Mouse (Mus musculus): ENCODE measurements around the gene C6. TPM values are rescaled to one million over a fixed set of nuclear protein-coding genes. Genes with fewer than 3 reads are reported as not detected.

C6 gene
- polyA plus RNA-seq (2016; fragmentation: Nextera tagmentation; extraction: Ambion mirVana): not detected in 2 replicates

GRCm38 (mm10) chr15:4726830-4727310, at the start of gene C6:
C6 (plus strand) TSS chr15:4727175.
- H3K36me3 ChIP-seq: no peaks in the 10 kb centered on the region
- WGBS: 87% methylated on average over 9 of the region's 9 CpGs
- no peaks in the 10 kb centered on the region for H3K9me3 ChIP-seq
- H3K4me3 ChIP-seq: no peak within 1 kb of the TSS
- H3K4me2 ChIP-seq (replicated peaks): no peak within 1 kb of the TSS
- H3K27ac ChIP-seq: no peak within 1 kb of the TSS
- no peak for ATAC-seq (ENCODE audit: low FRiP score, low read depth)
- no peaks in the 10 kb centered on the region for H3K27me3 ChIP-seq (replicated peaks)
- H3K4me1 ChIP-seq: no peaks in the 10 kb centered on the region
- H3K9ac ChIP-seq: no peak within 1 kb of the TSS

- H3K4me3 ChIP-seq: no peak overlapping the region
- ATAC-seq (ENCODE audit: low FRiP score, low read depth): no peak
- H3K9ac ChIP-seq: no peak overlapping the region
- no peak overlapping the region for H3K27ac ChIP-seq
- H3K27me3 ChIP-seq (replicated peaks): no peaks in the 10 kb centered on the region
- H3K9me3 ChIP-seq: peaks cover 14% of the 10 kb centered on the region
- H3K4me2 ChIP-seq (replicated peaks): no peak overlapping the region
- H3K4me1 ChIP-seq: no peaks in the 10 kb centered on the region
- WGBS: 85% methylated on average over 4 of the region's 4 CpGs
- H3K36me3 ChIP-seq: no peaks in the 10 kb centered on the region
Measured at GRCm38 (mm10) chr15:4697604-4698003, 29.4 kb upstream of the C6 start.

GRCm38 (mm10) chr15:4734150-4734549, 7.2 kb downstream of the C6 start:
- WGBS: 92% methylated on average over 1 of the region's 1 CpGs
- no peak overlapping the region for H3K4me2 ChIP-seq (replicated peaks)
- no peaks in the 10 kb centered on the region for H3K4me1 ChIP-seq
- no peak overlapping the region for H3K4me3 ChIP-seq
- no peaks in the 10 kb centered on the region for H3K36me3 ChIP-seq
- H3K9ac ChIP-seq: no peak overlapping the region
- H3K9me3 ChIP-seq: no peaks in the 10 kb centered on the region
- no peak overlapping the region for H3K27ac ChIP-seq
- no peak for ATAC-seq (ENCODE audit: low FRiP score, low read depth)
- no peaks in the 10 kb centered on the region for H3K27me3 ChIP-seq (replicated peaks)

- WGBS: 82% methylated on average over 2 of the region's 2 CpGs
- H3K9ac ChIP-seq: no peak overlapping the region
- H3K4me1 ChIP-seq: no peaks in the 10 kb centered on the region
- H3K27ac ChIP-seq: no peak overlapping the region
- no peaks in the 10 kb centered on the region for H3K36me3 ChIP-seq
- H3K9me3 ChIP-seq: no peaks in the 10 kb centered on the region
- H3K4me3 ChIP-seq: no peak overlapping the region
- no peak for ATAC-seq (ENCODE audit: low FRiP score, low read depth)
- H3K27me3 ChIP-seq (replicated peaks): no peaks in the 10 kb centered on the region
- no peak overlapping the region for H3K4me2 ChIP-seq (replicated peaks)
Measured at GRCm38 (mm10) chr15:4734996-4735609, 8.1 kb downstream of the C6 start.

GRCm38 (mm10) chr15:4747656-4748055, 20.7 kb downstream of the C6 start:
- H3K36me3 ChIP-seq: no peaks in the 10 kb centered on the region
- H3K27ac ChIP-seq: no peak overlapping the region
- no peaks in the 10 kb centered on the region for H3K4me1 ChIP-seq
- no peaks in the 10 kb centered on the region for H3K9me3 ChIP-seq
- no peak for ATAC-seq (ENCODE audit: low FRiP score, low read depth)
- 91% methylated on average over 3 of the region's 3 CpGs for WGBS
- H3K27me3 ChIP-seq (replicated peaks): no peaks in the 10 kb centered on the region
- no peak overlapping the region for H3K4me3 ChIP-seq
- H3K9ac ChIP-seq: no peak overlapping the region
- H3K4me2 ChIP-seq (replicated peaks): no peak overlapping the region

- WGBS: 64% methylated on average over 3 of the region's 3 CpGs
- no peak for ATAC-seq (ENCODE audit: low FRiP score, low read depth)
- H3K4me3 ChIP-seq: no peak overlapping the region
Measured at GRCm38 (mm10) chr15:4790378-4790777, 63.4 kb downstream of the C6 start.

GRCm38 (mm10) chr15:4796861-4797260, 69.9 kb downstream of the C6 start:
- no peak overlapping the region for H3K4me3 ChIP-seq
- no peaks in the 10 kb centered on the region for H3K36me3 ChIP-seq
- no peak overlapping the region for H3K4me2 ChIP-seq (replicated peaks)
- WGBS: 78% methylated on average over 4 of the region's 4 CpGs
- no peak overlapping the region for H3K27ac ChIP-seq
- no peaks in the 10 kb centered on the region for H3K9me3 ChIP-seq
- no peaks in the 10 kb centered on the region for H3K27me3 ChIP-seq (replicated peaks)
- no peaks in the 10 kb centered on the region for H3K4me1 ChIP-seq
- no peak for ATAC-seq (ENCODE audit: low FRiP score, low read depth)
- no peak overlapping the region for H3K9ac ChIP-seq

More at GRCm38 (mm10) chr15:4790378-4790777, 63.4 kb downstream of the C6 start:
- Histone ChIP-seq H3K4me2 (replicated peaks) (no peak overlapping the region), H3K4me1 (no peaks in the 10 kb centered on the region), H3K27me3 (replicated peaks) (no peaks in the 10 kb centered on the region), H3K9me3 (no peaks in the 10 kb centered on the region), H3K9ac (no peak overlapping the region), H3K36me3 (no peaks in the 10 kb centered on the region), H3K27ac (no peak overlapping the region)

- Histone ChIP-seq H3K9ac (no peak overlapping the region), H3K27me3 (replicated peaks) (no peaks in the 10 kb centered on the region), H3K4me1 (no peaks in the 10 kb centered on the region), H3K36me3 (no peaks in the 10 kb centered on the region), H3K4me3 (no peak overlapping the region), H3K9me3 (no peaks in the 10 kb centered on the region), H3K27ac (no peak overlapping the region), H3K4me2 (replicated peaks) (no peak overlapping the region)
- 89% methylated on average over 2 of the region's 2 CpGs for WGBS
- no peak for ATAC-seq (ENCODE audit: low FRiP score, low read depth)
Measured at GRCm38 (mm10) chr15:4804256-4804655, 77.3 kb downstream of the C6 start.

GRCm38 (mm10) chr15:4808131-4808530, 81.2 kb downstream of the C6 start:
- ATAC-seq (ENCODE audit: low FRiP score, low read depth): no peak
- no peaks in the 10 kb centered on the region for H3K9me3 ChIP-seq
- H3K4me2 ChIP-seq (replicated peaks): no peak overlapping the region
- WGBS: 91% methylated on average over 5 of the region's 5 CpGs
- no peaks in the 10 kb centered on the region for H3K4me1 ChIP-seq
- no peak overlapping the region for H3K27ac ChIP-seq
- no peaks in the 10 kb centered on the region for H3K27me3 ChIP-seq (replicated peaks)
- H3K36me3 ChIP-seq: no peaks in the 10 kb centered on the region
- no peak overlapping the region for H3K4me3 ChIP-seq
- H3K9ac ChIP-seq: no peak overlapping the region

- no peak for ATAC-seq (ENCODE audit: low FRiP score, low read depth)
- no peaks in the 10 kb centered on the region for H3K36me3 ChIP-seq
- H3K9me3 ChIP-seq: no peaks in the 10 kb centered on the region
- H3K4me1 ChIP-seq: no peaks in the 10 kb centered on the region
- H3K9ac ChIP-seq: no peak overlapping the region
- no peak overlapping the region for H3K27ac ChIP-seq
- H3K27me3 ChIP-seq (replicated peaks): no peaks in the 10 kb centered on the region
- H3K4me3 ChIP-seq: no peak overlapping the region
- WGBS: 87% methylated on average over 5 of the region's 5 CpGs
- no peak overlapping the region for H3K4me2 ChIP-seq (replicated peaks)
Measured at GRCm38 (mm10) chr15:4814976-4815375, 88.0 kb downstream of the C6 start.

GRCm38 (mm10) chr15:4815711-4816110, 88.7 kb downstream of the C6 start:
- H3K4me2 ChIP-seq (replicated peaks): no peak overlapping the region
- H3K9ac ChIP-seq: no peak overlapping the region
- H3K4me1 ChIP-seq: no peaks in the 10 kb centered on the region
- no peaks in the 10 kb centered on the region for H3K9me3 ChIP-seq
- H3K4me3 ChIP-seq: no peak overlapping the region
- no peak for ATAC-seq (ENCODE audit: low FRiP score, low read depth)
- H3K27me3 ChIP-seq (replicated peaks): no peaks in the 10 kb centered on the region
- H3K36me3 ChIP-seq: no peaks in the 10 kb centered on the region
- no peak overlapping the region for H3K27ac ChIP-seq
- WGBS: 92% methylated on average over 2 of the region's 2 CpGs

- H3K4me1 ChIP-seq: no peaks in the 10 kb centered on the region
- no peak overlapping the region for H3K9ac ChIP-seq
- H3K9me3 ChIP-seq: no peaks in the 10 kb centered on the region
- H3K4me3 ChIP-seq: no peak overlapping the region
- no peak overlapping the region for H3K27ac ChIP-seq
- no peak for ATAC-seq (ENCODE audit: low FRiP score, low read depth)
- no peaks in the 10 kb centered on the region for H3K27me3 ChIP-seq (replicated peaks)
- no peaks in the 10 kb centered on the region for H3K36me3 ChIP-seq
- H3K4me2 ChIP-seq (replicated peaks): no peak overlapping the region
- 86% methylated on average over 10 of the region's 10 CpGs for WGBS
Measured at GRCm38 (mm10) chr15:4816752-4817493, 89.9 kb downstream of the C6 start.

- Histone ChIP-seq H3K27me3 (replicated peaks) (no peaks in the 10 kb centered on the region), H3K9me3 (no peaks in the 10 kb centered on the region), H3K4me3 (no peak overlapping the region), H3K4me1 (no peaks in the 10 kb centered on the region), H3K27ac (no peak overlapping the region), H3K9ac (no peak overlapping the region), H3K4me2 (replicated peaks) (no peak overlapping the region), H3K36me3 (no peaks in the 10 kb centered on the region)
- 68% methylated on average over 3 of the region's 3 CpGs for WGBS
- ATAC-seq (ENCODE audit: low FRiP score, low read depth): no peak
Measured at GRCm38 (mm10) chr15:4818437-4818836, 91.5 kb downstream of the C6 start.
